Mouse (Mus musculus): ENCODE results near the gene Olfr538.
"Not testable (repeated sequence)": the region's sequence is repeated elsewhere in the genome, so short reads cannot be mapped to it uniquely, and the experiment has no call there.

Olfr538 gene

DNA sequence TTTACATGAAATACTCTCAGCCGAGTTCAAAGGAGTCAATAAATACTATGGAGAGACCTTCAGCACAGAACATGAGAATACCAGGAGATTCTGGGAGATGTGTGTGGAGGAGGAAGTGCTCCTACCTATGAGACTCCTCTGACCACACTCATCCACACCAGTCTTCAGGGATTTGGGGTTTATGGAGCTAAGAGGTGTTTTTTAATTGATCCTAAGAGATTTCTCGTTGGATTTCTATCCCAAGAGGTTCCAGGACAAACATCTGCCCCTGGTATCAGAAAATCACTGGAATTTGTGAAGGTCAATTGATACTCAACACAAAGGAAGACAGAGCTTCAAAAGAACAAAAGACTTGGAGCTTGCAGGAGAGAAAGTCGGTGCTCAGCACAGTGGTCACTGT is at the start of gene Olfr538:
Olfr538 (plus strand) TSS at position 301 of the 400 bp plus-strand sequence.
- in situ Hi-C loops (cut with MboI, MseI), result no loop called here

DNA sequence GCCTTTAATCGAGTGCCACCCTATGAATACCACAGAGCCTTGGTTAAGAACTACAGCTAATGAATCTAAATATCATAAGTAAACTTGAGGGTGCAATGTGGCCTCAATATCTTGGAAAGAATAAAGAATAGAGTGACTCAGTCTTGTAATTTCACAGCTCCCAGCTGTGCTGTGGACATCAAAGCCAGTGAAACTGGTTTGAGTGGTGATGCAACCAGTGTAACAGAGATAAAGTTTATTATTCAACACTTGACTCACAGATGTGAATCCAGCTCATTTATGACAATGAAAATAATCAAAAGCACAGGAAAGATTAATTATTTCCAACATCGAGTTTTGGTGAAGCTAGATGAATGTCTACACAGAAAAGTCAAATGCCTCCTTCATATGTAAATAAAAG is 27.9 kb upstream of the Olfr538 start:
- in situ Hi-C loops (cut with MboI, MseI), result loop anchor here (5.0 kb wide), 1 partner anchor 162 kb away; the partner anchor contains the start of gene Olfr530

DNA sequence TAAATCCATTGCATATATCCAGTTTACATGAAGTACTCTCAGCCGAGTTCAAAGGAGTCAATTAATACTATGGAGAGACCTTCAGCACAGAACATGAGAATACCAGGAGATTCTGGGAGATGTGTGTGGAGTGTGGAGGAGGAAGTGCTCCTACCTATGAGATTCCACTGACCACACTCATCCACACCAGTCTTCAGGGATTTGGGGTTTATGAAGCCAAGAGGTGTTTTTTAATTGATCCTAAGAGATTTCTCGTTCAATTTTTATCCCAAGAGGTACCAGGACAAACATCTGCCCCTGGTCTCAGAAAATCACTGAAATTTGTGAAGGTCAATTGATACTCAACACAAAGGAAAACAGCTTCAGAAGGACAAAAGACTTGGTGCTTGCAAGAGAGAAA is 33.3 kb downstream of the Olfr538 start, which contains the start of gene Olfr46:
Olfr46 (plus strand) TSS at position 301 of the 400 bp plus-strand sequence.
- in situ Hi-C loops (cut with MboI, MseI), result not testable (repeated sequence)
